Mouse (Mus musculus) hindbrain, embryonic 13.5 days (tissue): ENCODE results near the gene Zfp574. TPM values are rescaled to one million over a fixed set of nuclear protein-coding genes. Genes with fewer than 3 reads are reported as not detected.

Experiments used
- ATAC-seq: fragments of 200-750 bp; cut with Nextera tagmentation; 2 replicates; pipeline ENCODE4 v1.8.0; 2017; ENCODE audit warnings: moderate TSS enrichment; ENCODE audit not compliant: low FRiP score
- H3K27ac ChIP-seq: fragments of 300-500 bp; sonication (generic); 2 replicates; pipeline ENCODE4 v1.5.1; 2015; ENCODE audit warnings: inconsistent platforms, mild to moderate bottlenecking, moderate library complexity
- H3K27me3 ChIP-seq: fragments of 300-500 bp; sonication (generic); 2 replicates; pipeline ENCODE4 v1.6.1; 2015; ENCODE audit warnings: mild to moderate bottlenecking, inconsistent platforms
- H3K36me3 ChIP-seq: fragments of 300-500 bp; sonication (generic); 2 replicates; pipeline ENCODE4 v1.6.1; 2015; ENCODE audit warnings: mild to moderate bottlenecking, inconsistent platforms
- H3K4me1 ChIP-seq: fragments of 300-500 bp; sonication (generic); replicated peaks from 2 replicates; pipeline ENCODE4 v1.6.1; 2015; ENCODE audit warnings: inconsistent platforms
- H3K4me2 ChIP-seq: fragments of 300-500 bp; sonication (generic); 2 replicates; pipeline ENCODE4 v1.6.1; 2015; ENCODE audit warnings: inconsistent platforms, mild to moderate bottlenecking, moderate library complexity
- H3K4me3 ChIP-seq: fragments of 300-500 bp; sonication (generic); 2 replicates; pipeline ENCODE4 v1.5.1; 2015; ENCODE audit warnings: mild to moderate bottlenecking, inconsistent platforms
- H3K9ac ChIP-seq: fragments of 300-500 bp; sonication (generic); 2 replicates; pipeline ENCODE4 v1.6.1; 2015; ENCODE audit warnings: mild to moderate bottlenecking, inconsistent platforms
- H3K9me3 ChIP-seq: fragments of 300-500 bp; sonication (generic); 2 replicates; pipeline ENCODE4 v1.6.1; 2016; ENCODE audit warnings: inconsistent platforms
- WGBS: fragments of 180-500 bp; shearing (Covaris S2); methylation state at CpG from one replicate; pipeline ENCODE4 v1.1.7; 2015; 5-methylcytosine and 5-hydroxymethylcytosine counted together
- polyA plus RNA-seq: library from polyadenylated mRNA; unstranded; fragments of >200 nt; fragmentation: Nextera tagmentation; extraction: Ambion mirVana; gene quantifications from 2 replicates; pipeline ENCODE4 v1.2.1, GENCODE M21; 2015

Gene Zfp574
- polyA plus RNA-seq, 1 experiment from 2014 or later = 34.0 TPM

GRCm38 (mm10) chr7:25098169-25098568 lies 25.8 kb downstream of the Zfp574 start:
- WGBS = 84% methylated on average over 3 of the region's 3 CpGs
- no peak for ATAC-seq
- H3K36me3 ChIP-seq = peaks cover 55% of the 10 kb centered on the region

GRCm38 (mm10) chr7:25099581-25099980 lies 27.2 kb downstream of the Zfp574 start:
- Histone ChIP-seq H3K4me2 (no peak overlapping the region), H3K27me3 (no peaks in the 10 kb centered on the region), H3K4me1 (no peaks in the 10 kb centered on the region), H3K9me3 (no peaks in the 10 kb centered on the region), H3K27ac (no peak overlapping the region), H3K9ac (no peak overlapping the region), H3K36me3 (peaks cover 49% of the 10 kb centered on the region), H3K4me3 (no peak overlapping the region)
- ATAC-seq = no peak
- WGBS = 54% methylated on average over 4 of the region's 4 CpGs

More at GRCm38 (mm10) chr7:25098169-25098568, 25.8 kb downstream of the Zfp574 start:
- no peaks in the 10 kb centered on the region for H3K9me3 ChIP-seq
- H3K4me1 ChIP-seq = peaks cover 4% of the 10 kb centered on the region
- no peak overlapping the region for H3K9ac ChIP-seq
- H3K27ac ChIP-seq = no peak overlapping the region
- no peaks in the 10 kb centered on the region for H3K27me3 ChIP-seq
- H3K4me2 ChIP-seq = no peak overlapping the region
- no peak overlapping the region for H3K4me3 ChIP-seq

DNA sequence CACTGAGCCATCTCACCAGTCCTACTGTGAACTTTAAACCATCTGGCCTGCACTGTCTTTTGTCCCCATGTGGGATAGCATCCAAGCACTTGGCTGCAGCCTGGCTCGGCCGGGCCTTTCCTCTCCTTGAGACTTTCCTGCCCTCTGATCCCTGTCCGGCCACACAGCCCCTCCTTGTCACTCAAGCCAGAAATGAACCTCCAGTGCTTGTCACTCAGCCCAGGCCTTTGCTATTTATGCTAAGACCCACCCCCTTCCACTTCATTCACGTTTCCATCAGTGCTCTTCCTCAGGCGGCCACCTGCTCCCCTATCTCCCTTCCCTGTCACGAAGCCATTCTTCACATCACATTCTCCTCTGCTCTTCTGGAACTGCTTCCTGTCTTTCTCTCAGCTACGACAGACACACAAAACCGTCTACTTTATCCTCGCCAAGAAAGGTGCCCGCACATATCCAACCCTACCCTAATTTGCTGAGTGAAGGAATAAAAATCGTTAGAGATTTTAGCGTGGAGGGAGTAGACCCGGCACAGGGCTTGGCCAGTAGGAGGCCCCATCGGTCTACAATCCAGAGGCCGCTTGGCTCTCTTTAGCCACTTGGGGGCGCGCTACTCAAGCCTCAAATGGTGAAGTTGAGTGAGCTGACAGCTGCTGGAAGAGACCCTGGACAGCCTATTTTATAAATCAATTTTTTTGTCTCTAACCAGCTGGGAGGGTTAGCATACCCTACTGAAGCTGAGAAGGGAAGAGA lies 33.2 kb downstream of the Zfp574 start:
- Histone ChIP-seq H3K27ac (peak overlapping the region; percentile 66), H3K36me3 (peaks cover 9% of the 10 kb centered on the region), H3K4me1 (peaks cover 18% of the 10 kb centered on the region), H3K4me2 (0 out of 2 replicates have a peak overlapping the region, but pooled peaks have one; percentile 10), H3K27me3 (no peaks in the 10 kb centered on the region), H3K9me3 (no peaks in the 10 kb centered on the region), H3K4me3 (no peak overlapping the region), H3K9ac (no peak overlapping the region)
- ATAC-seq = peak; percentile 61
- 16% methylated on average over 17 of the region's 17 CpGs for WGBS

DNA sequence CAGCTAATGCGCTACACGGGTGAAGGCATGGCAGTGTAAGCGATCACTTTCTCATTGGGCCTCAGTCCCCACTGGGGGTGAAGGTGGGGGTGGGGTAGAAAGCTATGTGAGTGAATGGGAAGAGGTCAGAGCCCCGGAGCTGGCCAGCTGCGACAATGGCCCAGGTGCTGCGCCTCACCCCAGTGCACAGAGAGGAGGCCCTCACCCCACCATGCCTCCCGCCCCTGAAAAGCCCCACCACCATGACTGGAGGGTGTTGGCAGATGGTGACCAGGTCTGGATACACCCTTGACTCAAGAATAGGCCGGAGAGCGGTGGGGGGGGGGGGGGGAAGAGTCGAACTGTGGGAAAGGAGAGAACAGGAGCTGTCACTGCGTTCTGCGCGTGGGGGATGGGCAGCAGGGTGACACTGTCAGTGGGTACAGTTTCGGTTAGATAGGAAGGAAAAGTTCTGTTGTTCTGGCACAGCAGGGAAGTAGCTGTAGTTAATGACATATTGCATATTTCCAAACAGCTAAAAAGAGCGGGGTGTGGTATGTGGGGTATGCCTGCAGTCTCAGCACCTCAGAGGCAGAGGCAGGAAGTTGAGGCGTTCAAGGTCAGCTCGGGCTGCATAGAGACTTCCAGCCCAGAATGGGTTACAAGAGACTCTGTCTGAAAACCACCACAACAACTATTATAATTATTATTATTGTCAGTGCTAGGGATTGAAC lies 34.6 kb downstream of the Zfp574 start:
- no peak for ATAC-seq
- WGBS = 34% methylated on average over 16 of the region's 17 CpGs
- Histone ChIP-seq H3K27ac (no peak overlapping the region), H3K4me3 (no peak overlapping the region), H3K9me3 (no peaks in the 10 kb centered on the region), H3K27me3 (no peaks in the 10 kb centered on the region), H3K4me2 (no peak overlapping the region), H3K4me1 (peaks cover 18% of the 10 kb centered on the region), H3K9ac (no peak overlapping the region), H3K36me3 (peaks cover 11% of the 10 kb centered on the region)

DNA sequence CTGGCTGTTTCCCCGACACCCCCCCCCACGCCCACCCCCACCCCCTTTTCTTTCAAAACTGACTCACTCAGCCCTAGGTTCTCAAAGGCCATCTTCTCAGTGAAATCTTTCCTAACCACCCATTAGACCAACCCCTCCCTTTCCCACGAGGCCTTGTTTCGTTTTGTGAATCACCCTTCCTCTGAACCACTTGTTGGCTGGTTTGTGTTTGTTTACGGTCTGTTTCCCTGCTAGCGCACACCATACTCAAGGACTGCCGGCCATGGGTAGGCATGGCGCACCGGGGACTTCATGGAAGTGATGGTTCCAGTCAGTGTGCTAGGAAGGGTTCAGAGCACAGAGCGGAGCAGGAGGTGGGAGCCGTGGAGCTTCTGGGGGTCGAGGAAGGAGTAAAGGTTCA lies 37.0 kb downstream of the Zfp574 start:
- WGBS = 84% methylated on average over 12 of the region's 12 CpGs
- H3K4me2 ChIP-seq = no peak overlapping the region
- peaks cover 24% of the 10 kb centered on the region for H3K36me3 ChIP-seq
- no peaks in the 10 kb centered on the region for H3K27me3 ChIP-seq
- ATAC-seq = no peak
- peaks cover 18% of the 10 kb centered on the region for H3K4me1 ChIP-seq
- no peak overlapping the region for H3K9ac ChIP-seq
- H3K4me3 ChIP-seq = no peak overlapping the region
- H3K27ac ChIP-seq = no peak overlapping the region
- H3K9me3 ChIP-seq = no peaks in the 10 kb centered on the region

- H3K36me3 ChIP-seq = peaks cover 34% of the 10 kb centered on the region
- no peak overlapping the region for H3K4me2 ChIP-seq
- peaks cover 18% of the 10 kb centered on the region for H3K4me1 ChIP-seq
- no peak overlapping the region for H3K4me3 ChIP-seq
- H3K27me3 ChIP-seq = no peaks in the 10 kb centered on the region
- no peak overlapping the region for H3K9ac ChIP-seq
- H3K9me3 ChIP-seq = no peaks in the 10 kb centered on the region
- 92% methylated on average over 9 of the region's 9 CpGs for WGBS
- no peak overlapping the region for H3K27ac ChIP-seq
- ATAC-seq = no peak
Observed at GRCm38 (mm10) chr7:25110336-25110735, 38.0 kb downstream of the Zfp574 start.

GRCm38 (mm10) chr7:25112178-25112955 lies 40.0 kb downstream of the Zfp574 start:
- WGBS = 86% methylated on average over 17 of the region's 17 CpGs
- peaks cover 37% of the 10 kb centered on the region for H3K36me3 ChIP-seq
- no peak for ATAC-seq

GRCm38 (mm10) chr7:25112956-25113603 lies 40.7 kb downstream of the Zfp574 start:
- Histone ChIP-seq H3K36me3 (peaks cover 37% of the 10 kb centered on the region), H3K4me3 (no peak overlapping the region), H3K27ac (no peak overlapping the region), H3K9ac (no peak overlapping the region), H3K9me3 (no peaks in the 10 kb centered on the region), H3K4me1 (no peaks in the 10 kb centered on the region), H3K4me2 (no peak overlapping the region), H3K27me3 (no peaks in the 10 kb centered on the region)
- 88% methylated on average over 16 of the region's 16 CpGs for WGBS
- ATAC-seq = no peak

More at GRCm38 (mm10) chr7:25112178-25112955, 40.0 kb downstream of the Zfp574 start:
- H3K9me3 ChIP-seq = no peaks in the 10 kb centered on the region
- no peak overlapping the region for H3K4me3 ChIP-seq
- no peak overlapping the region for H3K9ac ChIP-seq
- no peak overlapping the region for H3K4me2 ChIP-seq
- no peaks in the 10 kb centered on the region for H3K27me3 ChIP-seq
- H3K27ac ChIP-seq = no peak overlapping the region
- peaks cover 6% of the 10 kb centered on the region for H3K4me1 ChIP-seq

DNA sequence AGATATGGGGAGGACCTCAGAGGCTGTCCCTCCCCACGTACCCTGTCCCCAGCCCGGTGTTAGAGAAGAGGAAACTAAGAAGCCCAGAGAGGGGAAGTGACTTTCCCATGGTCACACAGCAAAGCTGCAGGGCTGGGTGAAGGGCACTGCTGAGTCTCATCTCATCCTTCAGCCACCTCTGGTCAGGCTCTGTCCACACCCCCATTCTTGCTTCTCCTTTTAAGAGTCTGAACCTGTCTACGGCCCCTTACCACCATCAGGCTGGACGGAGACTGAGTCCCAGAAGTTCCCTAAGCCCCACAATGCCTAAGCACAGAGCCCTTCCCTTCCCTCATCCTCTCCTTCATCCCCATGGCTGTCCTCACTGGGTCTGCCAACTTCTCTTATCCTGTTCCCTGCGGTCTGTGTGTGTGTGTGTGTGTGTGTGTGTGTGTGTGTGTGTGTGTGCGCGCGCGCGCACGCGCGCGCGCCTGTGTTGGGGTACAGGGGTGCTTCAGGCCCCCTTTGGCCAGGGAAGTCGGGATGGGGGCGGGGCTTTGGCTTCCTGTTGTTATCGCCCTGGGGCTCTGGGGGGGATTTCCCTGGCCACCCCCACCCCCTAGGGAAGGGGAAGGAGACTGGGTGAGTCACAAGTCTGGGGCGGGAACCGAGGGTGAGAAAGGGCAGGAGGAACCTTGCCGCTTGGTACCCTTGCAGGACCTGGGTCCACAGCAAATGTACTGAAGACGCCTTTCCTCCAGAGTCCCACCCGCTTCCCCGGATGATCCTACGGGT lies 47.9 kb downstream of the Zfp574 start:
- no peak for ATAC-seq
- WGBS = 79% methylated on average over 21 of the region's 25 CpGs
- no peaks in the 10 kb centered on the region for H3K9me3 ChIP-seq
- peaks cover 4% of the 10 kb centered on the region for H3K36me3 ChIP-seq
- H3K4me3 ChIP-seq = no peak overlapping the region
- no peak overlapping the region for H3K9ac ChIP-seq
- H3K4me2 ChIP-seq = no peak overlapping the region
- H3K4me1 ChIP-seq = no peaks in the 10 kb centered on the region
- H3K27ac ChIP-seq = no peak overlapping the region
- H3K27me3 ChIP-seq = no peaks in the 10 kb centered on the region

DNA sequence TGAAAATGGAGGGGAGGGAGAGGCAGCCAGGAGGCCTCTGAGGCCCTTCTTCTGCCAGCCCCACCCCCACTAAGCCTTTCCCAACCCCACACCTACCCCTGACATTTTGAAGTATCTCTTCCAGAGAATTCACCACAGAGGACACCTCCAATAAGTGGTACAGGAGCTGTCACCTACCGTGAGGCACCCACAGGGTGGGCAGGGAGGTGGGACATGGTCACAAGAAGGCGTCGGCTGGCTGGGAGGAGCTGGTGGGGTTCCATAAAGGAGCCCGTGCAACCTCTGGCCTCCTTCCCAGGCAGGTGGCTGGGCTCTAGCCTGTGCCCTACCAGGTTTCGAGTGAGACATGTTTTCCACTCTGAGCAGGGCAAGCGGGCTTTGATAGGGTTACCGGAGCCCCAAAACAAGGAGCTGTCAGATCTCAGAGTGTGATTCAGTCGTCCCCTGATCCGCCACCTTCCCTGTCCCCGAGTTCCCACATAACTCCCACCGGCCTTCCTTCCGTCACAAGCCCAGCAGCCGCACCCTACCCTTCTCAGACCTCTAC lies 48.9 kb downstream of the Zfp574 start:
- Histone ChIP-seq H3K27me3 (no peaks in the 10 kb centered on the region), H3K36me3 (no peaks in the 10 kb centered on the region), H3K4me1 (no peaks in the 10 kb centered on the region), H3K4me2 (no peak overlapping the region), H3K4me3 (no peak overlapping the region), H3K9ac (no peak overlapping the region), H3K9me3 (no peaks in the 10 kb centered on the region), H3K27ac (no peak overlapping the region)
- WGBS = 68% methylated on average over 13 of the region's 13 CpGs
- ATAC-seq = no peak

DNA sequence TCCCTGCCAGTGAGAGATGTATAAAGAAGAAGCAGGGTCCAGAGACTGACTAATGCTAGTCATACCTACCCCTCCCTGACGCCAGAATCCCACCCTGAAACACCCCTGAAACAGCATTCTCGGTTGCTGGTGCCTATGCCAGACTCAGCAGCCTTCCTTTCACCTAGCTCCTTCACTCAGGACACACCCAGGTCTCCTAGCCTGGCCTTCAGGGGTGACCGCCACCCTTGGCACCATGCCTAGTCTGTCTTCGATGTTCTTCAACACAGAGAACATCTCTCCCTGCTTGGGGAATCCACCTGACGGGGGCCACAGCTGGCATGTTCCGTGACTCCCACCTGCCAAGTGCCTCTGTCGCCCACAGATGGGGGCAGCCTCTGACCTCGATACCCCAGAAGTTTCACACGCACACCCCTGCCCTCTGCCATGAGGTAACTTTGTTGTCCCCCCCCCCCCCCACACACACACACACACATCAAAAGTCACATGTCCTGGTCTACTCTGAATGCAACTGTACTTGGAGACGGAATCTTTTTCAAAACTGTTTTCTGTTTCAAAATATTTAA lies 53.4 kb downstream of the Zfp574 start:
- ATAC-seq = no peak
- Histone ChIP-seq H3K27me3 (no peaks in the 10 kb centered on the region), H3K9me3 (no peaks in the 10 kb centered on the region), H3K4me3 (no peak overlapping the region), H3K4me1 (no peaks in the 10 kb centered on the region), H3K27ac (no peak overlapping the region), H3K9ac (no peak overlapping the region), H3K36me3 (no peaks in the 10 kb centered on the region), H3K4me2 (no peak overlapping the region)
- WGBS = 84% methylated on average over 10 of the region's 10 CpGs
